Mouse (Mus musculus): ENCODE measurements at regions not wholly inside any gene's neighbourhood (a gene's known extent, or its start where the extent isn't known, plus 50 kb on each side); places are given as distances from the start of the nearest gene placed in this dataset.
A peak's percentile ranks its signal among the peaks of the same experiment; 100 is the strongest.

DNA sequence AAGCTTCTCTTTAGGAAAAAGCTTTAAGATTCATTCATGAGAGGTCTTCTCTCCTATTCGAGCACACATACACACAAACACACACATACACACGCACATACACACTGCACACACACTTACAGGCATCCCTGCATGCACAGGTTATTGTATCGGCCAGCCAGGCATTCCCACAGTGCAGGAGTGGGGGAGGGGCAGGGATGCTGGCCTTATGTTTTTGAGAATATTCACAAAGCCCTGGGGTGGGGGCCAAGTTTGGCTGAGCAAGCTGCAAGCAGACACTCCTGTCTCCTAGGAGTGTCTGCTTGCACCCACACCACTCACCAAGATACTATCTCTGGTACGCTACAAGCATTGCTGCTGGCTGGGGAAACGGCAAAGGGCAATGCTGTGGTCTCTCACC lies 102.6 kb downstream of the Cyp26b1 start:
- Histone ChIP-seq H3K27ac (replicated peaks; ENCODE audit: low read depth, low read length) (no peak overlapping the region), H3K27me3 (ENCODE audit: control insufficient read depth, insufficient read depth, low read length) (no peaks in the 10 kb centered on the region), H3K4me1 (ENCODE audit: control insufficient read depth, insufficient read depth, low read length) (no peaks in the 10 kb centered on the region), H3K9me3 (replicated peaks; ENCODE audit: control insufficient read depth, low read length) (no peaks in the 10 kb centered on the region), H3K36me3 (replicated peaks; ENCODE audit: control insufficient read depth, insufficient read depth, low read depth, low read length) (no peaks in the 10 kb centered on the region), H3K4me2 (ENCODE audit: low read depth, low read length) (no peak overlapping the region), H3K4me3 (ENCODE audit: low read depth, low read length) (no peak overlapping the region), H3K9ac (replicated peaks; ENCODE audit: low read length) (no peak overlapping the region)
- no peak for ATAC-seq (replicated peaks; ENCODE audit: insufficient number of reproducible peaks, low FRiP score, low TSS enrichment, low read depth)
- DNase-seq (ENCODE audit: low spot score), result no peak
- 68% methylated on average over 5 of the region's 5 CpGs for WGBS

DNA sequence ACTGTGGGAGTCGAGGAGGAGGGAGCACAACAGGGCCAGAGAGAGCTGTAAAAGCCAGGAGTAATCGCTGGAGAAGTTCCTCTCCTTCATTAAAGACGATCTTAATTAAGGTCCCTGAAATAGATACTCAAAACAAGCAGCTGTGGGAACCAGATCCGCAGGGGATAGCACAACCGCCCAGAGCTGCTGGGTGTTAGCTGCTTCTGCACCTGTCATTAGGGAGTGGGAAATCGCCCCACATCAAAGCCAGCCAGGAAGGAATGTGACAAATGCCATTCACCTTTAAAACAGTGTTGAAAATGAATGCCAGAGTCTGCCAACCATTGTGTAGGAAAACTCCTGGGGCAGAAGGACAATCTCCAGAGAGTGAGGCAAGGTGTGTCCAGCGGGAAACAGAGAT lies 112.5 kb downstream of the Cyp26b1 start:
- DNase-seq (ENCODE audit: low spot score) (no peak), ATAC-seq (replicated peaks; ENCODE audit: insufficient number of reproducible peaks, low FRiP score, low TSS enrichment, low read depth) (no peak)
- Histone ChIP-seq H3K4me3 (ENCODE audit: low read depth, low read length) (no peak overlapping the region), H3K27ac (replicated peaks; ENCODE audit: low read depth, low read length) (no peak overlapping the region), H3K4me2 (ENCODE audit: low read depth, low read length) (no peak overlapping the region), H3K4me1 (ENCODE audit: control insufficient read depth, insufficient read depth, low read length) (no peaks in the 10 kb centered on the region), H3K9me3 (replicated peaks; ENCODE audit: control insufficient read depth, low read length) (no peaks in the 10 kb centered on the region), H3K27me3 (ENCODE audit: control insufficient read depth, insufficient read depth, low read length) (no peaks in the 10 kb centered on the region), H3K36me3 (replicated peaks; ENCODE audit: control insufficient read depth, insufficient read depth, low read depth, low read length) (no peaks in the 10 kb centered on the region), H3K9ac (replicated peaks; ENCODE audit: low read length) (no peak overlapping the region)
- 40% methylated on average over 7 of the region's 7 CpGs for WGBS

DNA sequence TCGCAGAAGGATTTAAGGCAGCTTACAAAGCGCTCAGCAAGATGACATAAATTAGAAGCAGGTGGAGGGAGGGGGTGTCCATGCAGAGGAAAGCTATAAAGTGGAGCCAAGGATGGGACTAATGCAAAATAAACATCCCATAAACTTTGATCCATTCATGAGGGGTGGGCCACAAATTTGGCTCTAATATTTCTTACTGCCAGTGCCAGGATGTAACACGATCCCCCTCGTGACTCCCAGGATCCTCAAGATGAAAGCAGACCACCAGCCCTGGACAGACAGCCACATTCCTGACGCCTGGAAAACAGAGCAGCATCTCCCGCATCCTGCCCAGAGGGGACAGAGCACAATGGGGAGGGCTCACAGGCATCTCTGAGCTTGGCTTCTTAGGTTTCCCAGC lies 116.6 kb downstream of the Cyp26b1 start:
- no peak overlapping the region for H3K9ac ChIP-seq (replicated peaks; ENCODE audit: low read length)
- no peak overlapping the region for H3K27ac ChIP-seq (replicated peaks; ENCODE audit: low read depth, low read length)
- no peaks in the 10 kb centered on the region for H3K4me1 ChIP-seq (ENCODE audit: control insufficient read depth, insufficient read depth, low read length)
- no peaks in the 10 kb centered on the region for H3K36me3 ChIP-seq (replicated peaks; ENCODE audit: control insufficient read depth, insufficient read depth, low read depth, low read length)
- no peak overlapping the region for H3K4me3 ChIP-seq (ENCODE audit: low read depth, low read length)
- H3K4me2 ChIP-seq (ENCODE audit: low read depth, low read length), result no peak overlapping the region
- DNase-seq (ENCODE audit: low spot score) (peak; percentile 59), ATAC-seq (replicated peaks; ENCODE audit: insufficient number of reproducible peaks, low FRiP score, low TSS enrichment, low read depth) (no peak)
- 22% methylated on average over 6 of the region's 6 CpGs for WGBS
- H3K9me3 ChIP-seq (replicated peaks; ENCODE audit: control insufficient read depth, low read length), result no peaks in the 10 kb centered on the region
- H3K27me3 ChIP-seq (ENCODE audit: control insufficient read depth, insufficient read depth, low read length), result no peaks in the 10 kb centered on the region

DNA sequence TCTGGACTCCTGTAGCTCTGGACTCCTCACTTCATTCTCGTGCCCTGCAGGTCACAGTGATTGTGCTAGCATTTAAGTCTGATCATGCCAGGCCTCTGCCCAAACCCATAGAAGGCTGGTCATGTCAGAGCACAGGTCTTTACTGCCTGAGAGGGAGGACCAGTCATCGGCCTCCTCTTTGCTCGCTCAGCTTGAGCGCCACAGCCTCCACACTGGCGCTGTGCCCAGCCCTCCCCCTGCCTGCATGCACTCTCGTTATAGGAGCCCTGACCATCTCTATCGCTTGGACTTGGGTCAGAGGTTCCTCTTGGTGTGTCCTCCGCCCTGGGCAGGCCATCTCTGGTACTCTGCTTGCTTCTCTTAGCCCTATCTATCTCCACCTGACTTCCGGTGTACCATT lies 117.2 kb downstream of the Cyp26b1 start:
- 55% methylated on average over 9 of the region's 9 CpGs for WGBS
- H3K36me3 ChIP-seq (replicated peaks; ENCODE audit: control insufficient read depth, insufficient read depth, low read depth, low read length), result no peaks in the 10 kb centered on the region
- no peak for ATAC-seq (replicated peaks; ENCODE audit: insufficient number of reproducible peaks, low FRiP score, low TSS enrichment, low read depth)
- H3K4me3 ChIP-seq (ENCODE audit: low read depth, low read length), result no peak overlapping the region
- H3K9ac ChIP-seq (replicated peaks; ENCODE audit: low read length), result no peak overlapping the region
- H3K9me3 ChIP-seq (replicated peaks; ENCODE audit: control insufficient read depth, low read length), result no peaks in the 10 kb centered on the region
- no peaks in the 10 kb centered on the region for H3K27me3 ChIP-seq (ENCODE audit: control insufficient read depth, insufficient read depth, low read length)
- no peak overlapping the region for H3K4me2 ChIP-seq (ENCODE audit: low read depth, low read length)
- DNase-seq (ENCODE audit: low spot score), result no peak
- no peak overlapping the region for H3K27ac ChIP-seq (replicated peaks; ENCODE audit: low read depth, low read length)
- no peaks in the 10 kb centered on the region for H3K4me1 ChIP-seq (ENCODE audit: control insufficient read depth, insufficient read depth, low read length)

DNA sequence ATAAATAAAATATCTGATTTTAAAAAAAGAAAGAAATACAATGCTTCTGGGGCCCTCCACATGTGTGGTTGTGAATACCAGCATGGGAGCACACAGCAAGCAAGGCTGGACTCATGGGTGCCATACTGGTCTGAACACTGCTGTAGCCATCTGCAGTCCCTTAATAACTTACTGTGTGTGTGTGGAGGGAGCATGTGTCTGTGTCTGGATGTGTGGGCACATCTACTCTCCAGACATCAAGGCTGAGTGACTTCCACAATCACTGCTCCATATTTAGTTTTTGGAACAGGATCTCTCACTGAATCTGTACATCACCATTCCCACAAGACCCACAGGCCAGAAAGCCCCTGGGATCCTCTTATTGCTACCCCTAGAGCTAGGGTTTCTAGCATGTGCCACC lies 118.9 kb downstream of the Cyp26b1 start:
- H3K27me3 ChIP-seq (ENCODE audit: control insufficient read depth, insufficient read depth, low read length), result no peaks in the 10 kb centered on the region

DNA sequence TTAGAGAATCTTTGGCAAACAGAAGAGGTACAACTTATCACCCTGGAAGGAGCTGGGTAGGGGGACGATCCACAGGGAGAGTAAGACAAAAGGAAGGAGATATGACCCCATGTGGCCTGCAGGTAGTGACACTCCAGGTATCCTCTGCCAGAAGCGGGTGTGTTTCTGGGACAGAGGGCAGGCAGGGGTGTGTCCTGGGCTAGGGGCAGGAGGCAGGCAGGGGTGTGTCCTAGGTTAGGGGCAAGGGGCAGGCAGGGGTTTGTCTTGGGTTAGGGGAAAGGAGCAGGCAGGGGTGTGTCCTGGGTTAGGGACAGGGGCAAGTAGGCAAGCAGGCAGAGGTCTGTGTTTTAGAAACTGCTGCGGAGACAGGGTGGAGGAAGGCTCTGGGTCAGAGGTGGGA lies 120.5 kb downstream of the Cyp26b1 start:
- DNase-seq (ENCODE audit: low spot score) (no peak), ATAC-seq (replicated peaks; ENCODE audit: insufficient number of reproducible peaks, low FRiP score, low TSS enrichment, low read depth) (no peak)
- WGBS, result 62% methylated on average over 3 of the region's 3 CpGs

More for the DNA sequence above, 118.9 kb downstream of the Cyp26b1 start:
- Histone ChIP-seq H3K36me3 (replicated peaks; ENCODE audit: control insufficient read depth, insufficient read depth, low read depth, low read length) (no peaks in the 10 kb centered on the region), H3K9ac (replicated peaks; ENCODE audit: low read length) (no peak overlapping the region), H3K4me1 (ENCODE audit: control insufficient read depth, insufficient read depth, low read length) (no peaks in the 10 kb centered on the region), H3K4me2 (ENCODE audit: low read depth, low read length) (no peak overlapping the region), H3K4me3 (ENCODE audit: low read depth, low read length) (no peak overlapping the region), H3K9me3 (replicated peaks; ENCODE audit: control insufficient read depth, low read length) (no peaks in the 10 kb centered on the region), H3K27ac (replicated peaks; ENCODE audit: low read depth, low read length) (no peak overlapping the region)
- no peak for DNase-seq (ENCODE audit: low spot score)
- no peak for ATAC-seq (replicated peaks; ENCODE audit: insufficient number of reproducible peaks, low FRiP score, low TSS enrichment, low read depth)

DNA sequence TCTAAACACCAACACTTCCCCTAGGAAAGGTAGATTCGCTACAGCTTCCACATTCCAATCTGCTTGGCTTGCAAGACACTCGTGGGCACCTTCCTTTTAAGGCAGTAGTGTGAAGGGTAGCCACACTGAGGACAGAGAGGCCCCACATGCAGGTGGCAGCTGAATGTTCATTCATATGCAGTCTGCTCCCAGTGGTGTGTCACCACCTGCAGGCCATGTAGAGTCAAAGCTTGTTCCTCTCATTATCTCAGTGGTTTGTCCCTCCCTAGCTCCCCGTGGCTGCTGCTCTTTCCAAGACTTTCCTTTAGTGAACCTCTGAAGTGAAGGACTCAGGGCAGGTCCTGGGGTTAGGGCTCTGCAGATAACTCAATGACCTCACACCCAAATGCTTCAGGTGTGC lies 121.4 kb downstream of the Cyp26b1 start:
- ATAC-seq (replicated peaks; ENCODE audit: insufficient number of reproducible peaks, low FRiP score, low TSS enrichment, low read depth) (no peak), DNase-seq (ENCODE audit: low spot score) (no peak)
- H3K27ac ChIP-seq (replicated peaks; ENCODE audit: low read depth, low read length), result no peak overlapping the region
- H3K4me2 ChIP-seq (ENCODE audit: low read depth, low read length), result no peak overlapping the region
- H3K4me3 ChIP-seq (ENCODE audit: low read depth, low read length), result no peak overlapping the region
- WGBS, result 34% methylated on average over 3 of the region's 3 CpGs
- no peaks in the 10 kb centered on the region for H3K36me3 ChIP-seq (replicated peaks; ENCODE audit: control insufficient read depth, insufficient read depth, low read depth, low read length)
- no peaks in the 10 kb centered on the region for H3K9me3 ChIP-seq (replicated peaks; ENCODE audit: control insufficient read depth, low read length)
- no peaks in the 10 kb centered on the region for H3K27me3 ChIP-seq (ENCODE audit: control insufficient read depth, insufficient read depth, low read length)
- no peak overlapping the region for H3K9ac ChIP-seq (replicated peaks; ENCODE audit: low read length)
- H3K4me1 ChIP-seq (ENCODE audit: control insufficient read depth, insufficient read depth, low read length), result no peaks in the 10 kb centered on the region

More for the DNA sequence above, 120.5 kb downstream of the Cyp26b1 start:
- Histone ChIP-seq H3K27ac (replicated peaks; ENCODE audit: low read depth, low read length) (no peak overlapping the region), H3K36me3 (replicated peaks; ENCODE audit: control insufficient read depth, insufficient read depth, low read depth, low read length) (no peaks in the 10 kb centered on the region), H3K4me1 (ENCODE audit: control insufficient read depth, insufficient read depth, low read length) (no peaks in the 10 kb centered on the region), H3K4me3 (ENCODE audit: low read depth, low read length) (no peak overlapping the region), H3K27me3 (ENCODE audit: control insufficient read depth, insufficient read depth, low read length) (no peaks in the 10 kb centered on the region), H3K9ac (replicated peaks; ENCODE audit: low read length) (no peak overlapping the region), H3K4me2 (ENCODE audit: low read depth, low read length) (no peak overlapping the region), H3K9me3 (replicated peaks; ENCODE audit: control insufficient read depth, low read length) (no peaks in the 10 kb centered on the region)

DNA sequence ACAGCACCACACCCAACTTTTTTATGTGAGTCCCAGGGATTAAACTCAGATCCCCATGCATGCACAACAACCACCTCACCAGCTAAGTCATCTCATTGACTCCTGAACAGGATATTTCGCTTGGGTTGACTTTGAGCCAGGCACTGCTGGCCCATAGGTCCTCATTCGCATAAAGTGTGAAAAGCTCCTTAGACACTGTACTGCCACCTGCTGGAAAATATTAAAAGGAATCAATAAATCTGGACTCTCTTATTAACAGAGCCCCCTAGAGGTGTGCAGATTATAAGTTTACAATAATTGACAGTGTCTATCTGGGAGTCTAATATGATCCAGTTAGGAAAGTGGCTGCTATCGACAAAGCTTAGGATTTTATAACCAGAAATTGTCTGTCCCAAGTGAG lies 126.4 kb downstream of the Cyp26b1 start:
- WGBS, result 89% methylated on average over 3 of the region's 3 CpGs
- DNase-seq (ENCODE audit: low spot score), result peak; percentile 26

DNA sequence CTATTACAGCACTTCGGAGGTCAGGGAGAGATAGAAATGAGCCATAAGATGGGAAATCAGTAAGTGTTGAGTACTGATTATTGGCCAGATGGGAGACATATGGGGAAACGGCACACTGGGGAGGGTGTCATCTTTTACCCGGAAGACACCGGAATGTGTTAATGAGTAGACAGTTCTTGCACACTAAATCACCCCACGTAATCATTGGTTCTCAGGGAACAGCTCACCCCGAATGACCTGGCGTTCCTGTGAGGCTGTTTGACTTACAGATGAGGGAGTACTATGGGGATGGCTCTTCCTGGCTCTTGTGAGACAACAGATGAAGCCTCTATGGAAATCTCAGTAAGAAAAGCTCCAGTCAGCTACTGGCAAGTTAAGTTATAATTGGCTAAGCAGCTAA lies 127.5 kb downstream of the Cyp26b1 start:
- Histone ChIP-seq H3K4me3 (ENCODE audit: low read depth, low read length) (no peak overlapping the region), H3K9me3 (replicated peaks; ENCODE audit: control insufficient read depth, low read length) (no peaks in the 10 kb centered on the region), H3K36me3 (replicated peaks; ENCODE audit: control insufficient read depth, insufficient read depth, low read depth, low read length) (no peaks in the 10 kb centered on the region), H3K4me1 (ENCODE audit: control insufficient read depth, insufficient read depth, low read length) (no peaks in the 10 kb centered on the region), H3K27me3 (ENCODE audit: control insufficient read depth, insufficient read depth, low read length) (no peaks in the 10 kb centered on the region), H3K4me2 (ENCODE audit: low read depth, low read length) (no peak overlapping the region), H3K27ac (replicated peaks; ENCODE audit: low read depth, low read length) (no peak overlapping the region), H3K9ac (replicated peaks; ENCODE audit: low read length) (no peak overlapping the region)
- ATAC-seq (replicated peaks; ENCODE audit: insufficient number of reproducible peaks, low FRiP score, low TSS enrichment, low read depth), result no peak
- 85% methylated on average over 7 of the region's 7 CpGs for whole genome bisulfite sequencing
- DNase-seq (ENCODE audit: low spot score), result no peak

More for the DNA sequence above, 126.4 kb downstream of the Cyp26b1 start:
- ATAC-seq (replicated peaks; ENCODE audit: insufficient number of reproducible peaks, low FRiP score, low TSS enrichment, low read depth), result no peak
- Histone ChIP-seq H3K36me3 (replicated peaks; ENCODE audit: control insufficient read depth, insufficient read depth, low read depth, low read length) (no peaks in the 10 kb centered on the region), H3K9me3 (replicated peaks; ENCODE audit: control insufficient read depth, low read length) (no peaks in the 10 kb centered on the region), H3K27ac (replicated peaks; ENCODE audit: low read depth, low read length) (no peak overlapping the region), H3K4me2 (ENCODE audit: low read depth, low read length) (no peak overlapping the region), H3K27me3 (ENCODE audit: control insufficient read depth, insufficient read depth, low read length) (no peaks in the 10 kb centered on the region), H3K9ac (replicated peaks; ENCODE audit: low read length) (no peak overlapping the region), H3K4me1 (ENCODE audit: control insufficient read depth, insufficient read depth, low read length) (no peaks in the 10 kb centered on the region), H3K4me3 (ENCODE audit: low read depth, low read length) (no peak overlapping the region)
